Mouse (Mus musculus) heart, adult 18-20 months (tissue): ENCODE data around the gene Map3k7. TPM values are rescaled to one million over a fixed set of nuclear protein-coding genes. Genes with fewer than 3 reads are reported as not detected.

Experiments used
- DNase-seq, 2 experiments: peaks; one replicate each; pipeline ENCODE4 v3.0.0; 2021 to 2022; ENCODE audit warnings: mixed read lengths in 1 of 2
- long read RNA-seq, 2 experiments: library from polyadenylated mRNA; stranded (forward); transcript quantifications; one replicate each; pipeline ENCODE4 v2.0.0; 2021
- total RNA-seq, 2 experiments: library from RNA; stranded (reverse); gene quantifications; 2 replicates each; pipeline ENCODE4 v1.2.3; 2021

Map3k7 gene
- total RNA-seq, result 10 to 100 TPM; 52.7 to 58.9 TPM
- long read RNA-seq, experiment 1, full-length matches to known transcripts, result 28 of 35 reads
- long read RNA-seq, experiment 1, partial matches to known transcripts, result 1 of 35 reads
- long read RNA-seq, experiment 1, other reads (novel, unspliced or antisense), result 6 of 35 reads
- long read RNA-seq, experiment 2, full-length matches to known transcripts, result 9 of 16 reads
- long read RNA-seq, experiment 2, partial matches to known transcripts, result 2 of 16 reads
- long read RNA-seq, experiment 2, other reads (novel, unspliced or antisense), result 5 of 16 reads

DNA sequence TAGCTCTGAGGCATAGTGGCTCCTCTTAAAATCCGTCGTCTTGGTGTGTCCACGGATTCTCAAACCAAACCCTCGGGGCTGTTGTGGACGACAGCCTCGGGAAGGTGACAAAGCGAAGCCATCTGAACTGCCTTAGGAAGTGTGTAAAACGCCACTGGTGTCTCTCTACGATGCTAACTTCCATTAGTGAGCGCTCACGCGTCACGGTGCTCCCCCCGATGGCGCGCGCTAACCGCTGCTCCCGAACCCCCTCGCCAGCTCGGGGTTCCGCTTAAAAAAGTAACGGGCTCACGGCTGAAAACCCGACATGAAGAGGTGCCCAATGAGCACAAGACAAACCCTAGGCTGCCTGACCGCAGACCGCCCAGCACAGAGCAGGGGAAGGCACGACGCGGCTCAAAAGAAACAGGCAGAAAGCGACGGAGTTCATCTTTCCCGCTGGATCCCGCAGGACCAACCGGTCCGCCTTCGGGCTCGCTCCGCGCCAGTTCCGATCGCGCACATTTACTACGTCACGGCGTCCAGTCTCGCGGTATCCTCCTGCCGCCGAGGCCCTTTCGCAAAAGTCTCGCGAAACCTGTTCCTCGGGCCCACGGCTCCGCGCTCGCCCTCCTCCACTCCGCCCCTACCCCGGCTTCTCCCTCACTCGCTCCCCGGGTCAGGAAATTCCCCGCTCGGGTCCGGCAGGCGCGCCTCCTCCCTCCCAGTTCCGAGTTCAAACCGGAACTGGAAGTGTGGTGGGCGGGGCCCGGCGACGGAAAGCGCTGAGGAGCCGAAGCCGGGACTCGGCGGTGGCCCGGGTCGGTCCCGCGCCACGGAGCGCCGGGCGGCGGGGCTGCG lies at the start of gene Map3k7:
Gene Map3k7 (plus strand): TSS at position 744 of the 840 bp plus-strand sequence.
- DNase-seq, result peak; percentile 95 to 97

DNA sequence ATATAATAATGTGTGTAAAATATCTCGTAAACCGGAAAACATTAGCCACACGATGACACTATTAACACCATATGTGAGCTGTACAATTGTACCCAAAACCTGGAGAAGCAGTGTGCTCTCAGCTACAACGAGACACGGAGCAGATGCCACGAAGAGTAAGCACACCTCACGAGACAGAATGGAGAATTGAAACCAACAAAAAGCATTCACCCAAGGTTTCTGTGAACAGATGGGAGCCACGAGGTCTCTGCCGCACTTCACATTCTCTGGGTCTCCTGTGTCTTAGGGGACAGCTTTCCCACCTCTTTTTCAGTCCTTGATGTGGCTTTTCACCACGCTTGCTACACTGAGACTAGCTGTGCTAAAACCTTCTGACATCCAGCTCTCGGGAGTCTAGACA lies 48.8 kb upstream of the Map3k7 start:
- DNase-seq, result no peak

GRCm38 (mm10) chr4:31918717-31919116 lies 45.2 kb upstream of the Map3k7 start:
- DNase-seq, result no peak

DNA sequence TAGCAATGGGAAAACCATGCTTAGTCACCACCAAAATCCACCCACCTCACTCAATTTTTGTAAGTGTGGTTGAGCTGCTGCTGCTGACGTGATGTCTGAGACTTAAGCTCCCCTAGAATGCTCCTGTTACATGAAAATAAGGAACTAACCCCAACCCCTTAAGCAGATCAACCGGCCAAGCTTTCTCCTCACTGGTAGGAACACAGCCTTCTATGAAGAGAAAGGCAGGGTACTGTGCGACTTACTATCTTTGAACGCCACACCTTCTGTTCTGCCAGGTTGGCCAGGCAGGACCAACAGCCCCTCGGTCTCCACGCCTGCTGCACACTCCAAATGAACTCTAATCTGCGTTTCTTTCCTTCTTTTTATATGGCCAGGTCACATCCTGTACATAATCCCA lies 41.7 kb upstream of the Map3k7 start:
- DNase-seq, result no peak

DNA sequence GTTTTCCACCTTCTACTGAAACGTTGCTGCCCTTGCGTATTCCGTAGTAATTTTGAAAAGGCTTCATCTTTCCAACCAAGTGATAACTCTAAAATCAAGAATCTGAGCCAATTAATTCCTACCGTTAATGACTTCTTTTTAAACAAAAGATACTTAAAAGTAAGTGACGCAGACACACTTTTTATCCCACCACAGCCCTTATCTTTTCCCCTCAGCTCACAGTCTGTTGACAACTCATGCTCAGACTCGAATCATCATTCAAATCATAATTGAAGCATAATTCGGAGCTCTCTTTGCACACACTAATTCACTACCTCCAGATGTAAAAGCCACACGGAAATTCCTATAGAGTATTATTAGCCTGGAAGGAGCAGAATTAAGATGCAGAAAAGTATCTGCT lies 40.5 kb upstream of the Map3k7 start:
- DNase-seq, result no peak

GRCm38 (mm10) chr4:31924301-31925185 lies 39.4 kb upstream of the Map3k7 start:
- DNase-seq, result no peak

DNA sequence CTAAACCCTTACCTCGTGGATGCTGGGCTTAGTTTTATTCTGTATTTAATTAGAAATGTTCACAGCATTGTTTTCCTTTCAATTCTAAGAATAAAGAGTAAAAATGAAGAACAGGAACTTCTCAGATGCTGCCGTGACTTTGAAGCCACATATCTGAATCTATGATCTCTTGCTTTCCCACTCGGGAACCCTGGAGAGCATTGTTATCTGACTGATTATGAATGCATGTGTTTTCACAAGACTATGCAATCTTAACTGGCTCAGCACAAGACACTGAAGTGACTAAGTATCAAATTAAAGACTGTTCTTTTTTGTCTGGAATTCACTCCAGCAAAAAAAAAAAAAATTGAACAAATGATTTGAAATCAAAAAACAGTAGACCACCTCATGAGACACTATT lies 30.7 kb upstream of the Map3k7 start:
- no peak for DNase-seq

DNA sequence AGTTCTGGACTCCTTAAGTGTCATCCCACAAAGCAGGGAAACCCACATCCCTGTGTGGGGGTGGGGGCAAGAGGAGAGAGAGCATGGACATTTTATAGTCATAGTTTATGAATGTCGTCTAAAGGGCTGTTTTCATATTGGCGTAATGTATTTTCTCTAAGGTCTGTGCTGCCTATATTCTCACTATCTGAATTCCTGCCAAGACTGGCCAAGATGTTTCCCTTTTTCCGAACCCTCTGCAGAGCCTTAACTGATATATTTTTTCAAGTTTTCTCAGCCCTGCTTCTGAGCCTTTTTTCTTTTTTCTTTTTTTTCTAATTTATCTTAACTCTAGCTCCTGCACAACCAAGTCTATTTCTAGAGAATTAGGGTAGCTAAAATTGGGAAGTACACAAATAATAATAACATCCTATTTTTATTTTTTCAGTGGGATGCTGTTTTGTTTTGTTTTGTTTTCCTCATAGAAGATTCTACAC lies 28.0 kb upstream of the Map3k7 start:
- no peak for DNase-seq

GRCm38 (mm10) chr4:31936358-31936757 lies 27.5 kb upstream of the Map3k7 start:
- DNase-seq, result no peak

DNA sequence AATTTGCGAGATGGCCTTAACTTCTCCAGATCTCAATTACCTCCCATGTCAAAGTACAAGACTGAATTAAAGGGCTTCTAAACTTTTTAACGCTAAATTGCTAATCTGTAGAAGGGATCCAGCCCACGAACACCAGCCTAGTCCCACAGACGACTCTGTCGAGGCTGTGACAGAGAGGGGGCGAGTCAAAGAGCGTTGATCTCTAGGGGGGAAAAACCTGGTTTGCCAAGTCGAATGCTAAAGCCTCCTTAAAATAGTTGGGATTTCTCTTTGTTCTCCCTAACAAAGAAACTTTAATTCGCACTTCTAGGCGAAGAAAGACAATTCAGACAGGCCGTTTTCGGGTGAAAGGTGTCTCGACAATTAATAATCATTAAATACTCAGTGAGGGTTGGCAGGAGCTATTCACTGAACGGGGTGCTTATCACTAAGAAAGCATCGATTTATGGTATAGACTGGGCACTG lies 27.0 kb upstream of the Map3k7 start:
- DNase-seq, result no peak

DNA sequence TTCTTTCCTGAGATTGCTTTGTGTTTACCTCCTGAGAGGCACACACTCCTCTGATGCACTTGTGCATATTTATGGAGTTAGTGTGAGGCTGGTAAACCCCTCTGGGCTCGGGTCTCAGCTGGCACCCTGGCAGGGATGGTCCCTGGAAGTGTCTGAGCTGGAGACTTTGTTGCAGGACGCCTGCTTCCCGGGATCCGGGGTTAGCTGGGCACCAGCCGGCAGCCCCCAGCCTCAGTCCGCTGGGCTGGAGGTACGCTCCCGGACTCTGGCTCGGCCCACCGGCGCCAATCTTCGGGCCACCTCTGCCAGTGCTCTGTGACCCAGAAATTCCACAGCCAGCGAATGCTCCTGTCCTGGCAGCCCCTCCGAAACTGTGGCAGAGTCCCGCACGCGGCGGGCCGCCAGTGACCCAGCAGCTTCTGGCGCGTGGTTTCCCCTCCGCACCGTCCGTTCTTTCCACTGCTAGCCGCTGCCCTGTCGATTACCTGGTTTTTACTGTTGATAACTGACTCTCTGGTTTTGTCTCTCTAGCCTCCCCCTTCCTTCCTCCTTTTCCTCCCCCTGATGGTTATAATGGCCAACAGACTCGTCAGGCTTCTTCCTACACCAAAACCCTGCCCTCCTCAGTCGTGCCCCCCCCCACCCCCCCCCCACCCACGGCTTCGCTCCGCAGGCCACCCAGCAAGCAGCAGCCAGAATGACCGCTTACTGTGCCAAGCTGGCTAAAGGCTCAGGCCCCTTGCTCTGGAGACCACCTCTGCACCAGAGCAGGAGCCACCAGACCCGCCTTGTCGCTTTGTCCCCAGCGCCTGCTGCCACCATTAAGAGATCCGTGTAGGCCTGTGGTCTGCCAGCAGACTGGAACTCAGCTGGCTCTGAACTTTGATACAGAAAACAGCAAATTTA lies 26.3 kb upstream of the Map3k7 start:
- DNase-seq, result peak; percentile 6 to 23

- DNase-seq, result peak; percentile 18 to 52
These were observed 25.3 kb upstream of the Map3k7 start for GRCm38 (mm10) chr4:31938416-31939106.

GRCm38 (mm10) chr4:31941616-31942015 lies 22.3 kb upstream of the Map3k7 start:
- no peak for DNase-seq

GRCm38 (mm10) chr4:31943045-31943444 lies 20.9 kb upstream of the Map3k7 start:
- DNase-seq, result no peak

GRCm38 (mm10) chr4:31964194-31964875 lies 438 bp downstream of the Map3k7 start:
- DNase-seq, result no peak

- no peak for DNase-seq
These were observed 1.3 kb downstream of the Map3k7 start for GRCm38 (mm10) chr4:31965208-31965607.

DNA sequence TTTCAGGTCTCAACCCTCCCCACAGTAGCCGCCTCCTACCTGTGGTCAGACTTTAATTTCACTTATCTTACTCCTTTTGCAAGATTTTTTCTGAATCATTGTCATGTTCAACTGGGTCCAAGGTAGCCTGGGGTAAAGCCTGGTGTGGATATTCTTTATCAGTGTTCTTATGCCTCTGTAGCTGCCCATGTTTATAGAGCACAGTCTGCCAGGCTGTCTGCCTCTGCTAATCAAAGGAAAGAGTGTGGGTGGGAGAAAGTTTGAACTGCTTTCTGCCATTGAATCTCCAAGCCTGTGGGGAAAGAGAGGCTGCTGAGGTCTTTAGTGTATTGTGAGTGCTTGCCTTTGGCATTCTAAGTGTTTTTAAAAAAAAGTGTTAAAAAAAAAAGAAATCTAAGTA lies 7.5 kb downstream of the Map3k7 start:
- DNase-seq, result no peak

DNA sequence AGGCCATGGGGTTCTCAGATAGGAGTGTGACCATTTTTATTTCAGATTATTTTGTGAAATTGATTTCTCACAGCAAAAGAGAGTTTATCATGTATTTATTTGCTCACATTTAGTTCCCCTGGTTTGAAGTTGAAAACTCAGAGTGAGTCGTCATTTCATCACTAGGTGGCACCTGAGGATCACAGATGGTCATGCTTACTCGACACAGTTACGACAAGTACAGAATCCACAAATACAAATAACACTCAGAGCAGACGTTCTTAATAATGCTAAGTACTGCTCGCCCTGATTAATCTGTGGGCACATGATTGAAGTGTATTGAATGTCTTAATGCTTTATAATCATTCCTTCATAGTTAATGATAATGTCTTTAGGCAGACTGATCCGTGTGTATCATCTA lies 8.3 kb downstream of the Map3k7 start:
- DNase-seq, result peak; percentile 15 to 24

DNA sequence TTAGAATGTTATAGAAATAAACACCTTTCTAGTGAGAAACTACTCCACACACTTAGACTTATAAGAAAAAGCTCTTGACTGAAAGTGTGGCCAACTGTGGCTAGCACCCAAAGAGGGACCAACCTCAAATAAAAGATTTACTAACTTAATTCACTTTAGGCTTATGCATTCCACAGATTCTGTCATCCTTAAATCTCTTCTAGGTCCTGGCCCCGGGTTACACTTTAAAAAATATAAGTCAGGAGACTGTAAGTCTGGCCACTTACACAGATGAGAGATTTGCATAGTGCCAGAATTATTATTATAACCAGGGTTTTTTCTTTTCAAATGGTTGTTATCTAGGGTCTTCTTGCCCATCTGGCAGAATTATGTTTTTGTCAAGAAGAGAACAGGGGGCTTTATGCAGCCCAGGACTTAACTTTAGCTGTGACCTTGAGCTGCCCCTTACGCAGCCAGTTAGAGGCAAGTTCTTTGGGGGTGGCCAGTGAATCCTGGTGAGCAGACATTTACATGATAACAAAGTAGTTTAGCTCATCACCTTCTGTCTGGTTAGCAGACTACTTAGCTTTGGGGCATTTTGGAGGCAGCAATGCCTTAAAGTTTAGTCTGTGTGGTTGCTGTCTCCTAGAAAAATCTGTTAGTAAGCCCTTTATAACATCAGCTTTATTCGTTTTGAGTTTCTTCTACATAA lies 11.5 kb downstream of the Map3k7 start:
- no peak for DNase-seq
